Mouse (Mus musculus) myocyte (in vitro differentiated cells): ENCODE measurements around the gene AI481877.

Experiments
- CEBPB ChIP-seq: IDR thresholded peaks from 2 replicates; pipeline ENCODE4 v1.6.1; 2011; ENCODE audit warnings: mild to moderate bottlenecking, moderate library complexity; ENCODE audit not compliant: poor library complexity, insufficient read depth, severe bottlenecking
- E2F4 ChIP-seq: IDR thresholded peaks from one replicate; pipeline ENCODE4 v1.6.1; 2011; ENCODE audit warnings: mild to moderate bottlenecking, control low read depth, moderate library complexity; ENCODE audit not compliant: insufficient read depth
- MAX ChIP-seq: IDR thresholded peaks from one replicate; pipeline ENCODE4 v1.6.1; 2011; ENCODE audit warnings: low read depth, mild to moderate bottlenecking, control low read depth
- POLR2A ChIP-seq: IDR thresholded peaks from one replicate; pipeline ENCODE4 v1.6.1; 2011; ENCODE audit warnings: low read depth, mild to moderate bottlenecking, control low read depth, moderate library complexity; ENCODE audit not compliant: insufficient read length
- POLR2AphosphoS2 ChIP-seq: IDR thresholded peaks from one replicate; pipeline ENCODE4 v1.6.1; 2011; ENCODE audit warnings: low read depth, control low read depth; ENCODE audit not compliant: insufficient read length
- SRF ChIP-seq: IDR thresholded peaks from one replicate; pipeline ENCODE4 v1.6.1; 2011; ENCODE audit warnings: low read depth; ENCODE audit not compliant: control insufficient read depth, insufficient read length
- TCF12 ChIP-seq: IDR thresholded peaks from one replicate; pipeline ENCODE4 v1.6.1; 2011; ENCODE audit warnings: mild to moderate bottlenecking, control low read depth; ENCODE audit not compliant: poor library complexity, insufficient read depth, severe bottlenecking
- USF1 ChIP-seq: IDR thresholded peaks from one replicate; pipeline ENCODE4 v1.6.1; 2011; ENCODE audit warnings: low read depth, mild to moderate bottlenecking, control low read depth, moderate library complexity

DNA sequence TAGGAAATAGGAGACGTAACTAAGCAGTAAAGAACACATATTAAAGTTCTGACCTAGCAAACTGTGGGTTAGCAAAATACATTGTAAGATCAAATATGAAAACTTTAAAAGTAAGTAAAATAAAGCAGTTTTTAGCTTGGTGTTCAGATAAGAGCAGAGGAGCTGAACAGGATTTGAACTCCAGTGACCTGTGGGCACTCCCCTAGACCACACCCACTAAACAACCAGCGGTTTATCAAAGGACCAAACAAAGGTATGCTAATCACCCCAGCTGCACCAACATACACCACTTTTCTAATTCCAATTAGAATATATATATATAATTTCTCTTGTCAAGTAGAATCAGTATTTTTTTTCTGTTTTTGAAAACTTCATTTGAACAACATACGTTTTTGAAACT lies 46.9 kb upstream of the AI481877 start:
- TF ChIP-seq POLR2A: no peak
- TF ChIP-seq TCF12: no peak
- TF ChIP-seq USF1: no peak
- no peak for TF ChIP-seq E2F4
- TF ChIP-seq SRF: no peak
- TF ChIP-seq MAX: no peak
- TF ChIP-seq CEBPB: no peak
- no peak for TF ChIP-seq POLR2AphosphoS2
